Mouse (Mus musculus) midbrain, postnatal 0 days (tissue): ENCODE measurements around the gene Gm20388. TPM values are rescaled to one million over a fixed set of nuclear protein-coding genes. Genes with fewer than 3 reads are reported as not detected.

Source experiments
- ATAC-seq: fragments of 200-750 bp; cut with Nextera tagmentation; 2 replicates; pipeline ENCODE4 v1.8.0; 2017; ENCODE audit warnings: moderate number of reproducible peaks, mild to moderate bottlenecking, moderate TSS enrichment, moderate library complexity; ENCODE audit not compliant: low FRiP score
- DNase-seq: peaks from one replicate; pipeline ENCODE4 v3.0.0-alpha.2; 2015; ENCODE audit warnings: low spot score
- H3K27ac ChIP-seq: fragments of 300-500 bp; sonication (generic); 2 replicates; pipeline ENCODE4 v1.5.1; 2014; ENCODE audit warnings: low read depth, mild to moderate bottlenecking, low read length, mixed read lengths
- H3K27me3 ChIP-seq: fragments of 300-500 bp; sonication (generic); 2 replicates; pipeline ENCODE4 v1.6.1; 2014; ENCODE audit warnings: low read length, control low read depth, mixed read lengths; ENCODE audit not compliant: insufficient read depth
- H3K36me3 ChIP-seq: fragments of 300-500 bp; sonication (generic); 2 replicates; pipeline ENCODE4 v1.6.1; 2014; ENCODE audit warnings: low read length, control low read depth, mixed read lengths; ENCODE audit not compliant: insufficient read depth
- H3K4me1 ChIP-seq: fragments of 300-500 bp; sonication (generic); 2 replicates; pipeline ENCODE4 v1.6.1; 2014; ENCODE audit warnings: mild to moderate bottlenecking, control low read depth, antibody characterized with exemption, low read length, mixed read lengths; ENCODE audit not compliant: insufficient read depth
- H3K4me2 ChIP-seq: fragments of 300-500 bp; sonication (generic); 2 replicates; pipeline ENCODE4 v1.6.1; 2014; ENCODE audit warnings: low read depth, mild to moderate bottlenecking, low read length, mixed read lengths; ENCODE audit not compliant: poor library complexity, severe bottlenecking
- H3K4me3 ChIP-seq: fragments of 300-500 bp; sonication (generic); 2 replicates; pipeline ENCODE4 v1.5.1; 2014; ENCODE audit warnings: low read depth, mild to moderate bottlenecking, low read length, moderate library complexity
- H3K9ac ChIP-seq: fragments of 300-500 bp; sonication (generic); replicated peaks from 2 replicates; pipeline ENCODE4 v1.6.1; 2014; ENCODE audit warnings: mild to moderate bottlenecking, low read length, moderate library complexity, mixed read lengths; ENCODE audit not compliant: poor library complexity, severe bottlenecking
- H3K9me3 ChIP-seq: fragments of 300-500 bp; sonication (generic); 2 replicates; pipeline ENCODE4 v1.6.1; 2016; ENCODE audit warnings: low read length, control low read depth
- CTCF ChIP-seq: IDR thresholded peaks from 2 replicates; pipeline ENCODE4 v1.5.1; 2016; ENCODE audit warnings: antibody characterized with exemption, mild to moderate bottlenecking
- WGBS: fragments of 180-500 bp; shearing (Covaris S2); extraction: QIAGEN DNeasy Blood & Tissue Kit; methylation state at CpG from one replicate; pipeline ENCODE4 v1.1.7; 2014; 5-methylcytosine and 5-hydroxymethylcytosine counted together
- polyA plus RNA-seq: library from polyadenylated mRNA; unstranded; fragments of >200 nt; fragmentation: Nextera tagmentation; extraction: Ambion mirVana; gene quantifications from 2 replicates; pipeline ENCODE4 v1.2.1, GENCODE M21; 2015
- total RNA-seq: library from RNA; depleted of rRNA; stranded (reverse); fragments of >200 nt; gene quantifications from 2 replicates; pipeline ENCODE4 v1.2.3, GENCODE M21; 2014

The Gm20388 gene
- total and polyA plus RNA-seq, 2 experiments from 2014 or later, result 74.2 TPM; not detected in 1

GRCm38 (mm10) chr8:123497699-123498098 is 3587.1 kb downstream of the Gm20388 start:
- ATAC-seq, result no peak
- Histone ChIP-seq H3K27ac (no peak overlapping the region), H3K4me2 (no peak overlapping the region), H3K4me1 (no peaks in the 10 kb centered on the region), H3K9me3 (no peaks in the 10 kb centered on the region), H3K4me3 (no peak overlapping the region), H3K36me3 (peaks cover 83% of the 10 kb centered on the region), H3K9ac (no peak overlapping the region), H3K27me3 (no peaks in the 10 kb centered on the region)
- no peak for DNase-seq
- WGBS, result 93% methylated on average over 4 of the region's 4 CpGs
- TF ChIP-seq CTCF, result peak; percentile 34; the same call in 1 of the 2 replicates

DNA sequence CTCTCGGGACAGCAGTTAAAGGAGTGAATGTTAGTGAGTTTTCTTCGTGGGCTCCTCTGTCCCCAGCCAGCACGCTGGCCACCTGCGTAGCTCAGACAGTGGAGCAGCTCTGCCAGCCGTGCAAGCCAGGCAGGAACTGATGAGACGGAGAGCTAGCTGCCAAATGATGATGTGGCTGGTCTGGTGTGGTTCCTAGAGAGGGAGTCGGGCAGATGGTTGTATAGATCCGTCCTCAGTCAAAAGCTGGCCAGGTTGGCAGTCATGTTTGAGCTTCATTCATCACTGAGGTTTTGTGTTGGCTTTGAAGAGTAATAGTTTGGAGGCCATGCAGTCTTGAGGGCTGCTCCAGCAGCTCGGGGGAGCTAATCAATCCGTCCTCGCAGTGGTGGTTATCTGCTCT is 3588.3 kb downstream of the Gm20388 start:
- peaks cover 80% of the 10 kb centered on the region for H3K36me3 ChIP-seq
- WGBS, result 91% methylated on average over 11 of the region's 11 CpGs
- ATAC-seq, result no peak
- H3K4me3 ChIP-seq, result no peak overlapping the region
- no peak for TF ChIP-seq CTCF
- H3K27me3 ChIP-seq, result no peaks in the 10 kb centered on the region
- no peak overlapping the region for H3K27ac ChIP-seq
- no peaks in the 10 kb centered on the region for H3K9me3 ChIP-seq
- no peak for DNase-seq
- no peak overlapping the region for H3K9ac ChIP-seq
- H3K4me2 ChIP-seq, result no peak overlapping the region
- no peaks in the 10 kb centered on the region for H3K4me1 ChIP-seq

- WGBS, result 93% methylated on average over 11 of the region's 11 CpGs
- no peak for DNase-seq
- no peak overlapping the region for H3K4me2 ChIP-seq
- no peaks in the 10 kb centered on the region for H3K4me1 ChIP-seq
- H3K9ac ChIP-seq, result no peak overlapping the region
- no peaks in the 10 kb centered on the region for H3K27me3 ChIP-seq
- no peak for ATAC-seq
- H3K4me3 ChIP-seq, result no peak overlapping the region
- peaks cover 75% of the 10 kb centered on the region for H3K36me3 ChIP-seq
- H3K9me3 ChIP-seq, result no peaks in the 10 kb centered on the region
- no peak for TF ChIP-seq CTCF
- H3K27ac ChIP-seq, result no peak overlapping the region
Measured at GRCm38 (mm10) chr8:123499556-123499955, 3588.9 kb downstream of the Gm20388 start.

- Histone ChIP-seq H3K4me1 (no peaks in the 10 kb centered on the region), H3K9me3 (no peaks in the 10 kb centered on the region), H3K4me3 (no peak overlapping the region), H3K9ac (no peak overlapping the region), H3K27ac (no peak overlapping the region), H3K36me3 (peaks cover 72% of the 10 kb centered on the region), H3K27me3 (no peaks in the 10 kb centered on the region), H3K4me2 (no peak overlapping the region)
- DNase-seq (no peak), ATAC-seq (no peak)
- TF ChIP-seq CTCF, result no peak
- WGBS, result 93% methylated on average over 5 of the region's 5 CpGs
Measured at GRCm38 (mm10) chr8:123502192-123502591, 3591.6 kb downstream of the Gm20388 start.

DNA sequence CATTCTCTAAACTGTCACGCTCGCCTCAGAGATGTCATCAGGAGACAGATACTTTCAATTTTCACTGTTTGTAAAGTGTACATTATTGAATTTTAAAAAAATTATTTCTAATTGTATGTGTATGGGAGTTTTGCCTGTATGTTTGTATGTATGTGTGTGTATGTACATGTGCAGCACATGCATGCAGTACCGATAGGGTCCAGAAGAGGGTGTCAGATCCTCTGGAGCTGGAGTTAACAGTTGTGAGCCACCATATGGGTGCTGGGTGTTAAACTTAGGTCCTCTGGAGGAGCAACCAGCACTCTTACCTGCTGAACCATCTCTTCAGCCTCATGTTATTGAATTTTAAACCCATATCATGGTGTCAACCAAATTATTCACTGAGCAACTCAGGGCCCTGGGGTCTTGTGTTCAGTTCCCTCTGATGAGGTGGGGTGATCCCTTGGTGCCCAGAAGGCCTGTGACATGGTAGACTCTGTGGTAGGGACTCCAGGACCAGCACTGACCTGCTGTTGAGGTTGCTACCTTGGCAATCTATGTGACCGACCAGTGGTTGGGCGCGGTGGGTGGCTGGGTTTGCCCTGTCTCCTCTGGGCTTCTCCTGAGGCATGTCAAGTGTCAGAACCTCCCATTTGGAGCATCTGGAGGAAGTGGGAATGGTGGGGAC is 3593.3 kb downstream of the Gm20388 start:
- Histone ChIP-seq H3K4me2 (no peak overlapping the region), H3K27ac (0 out of 2 replicates have a peak overlapping the region, but pooled peaks have one; percentile 32), H3K27me3 (no peaks in the 10 kb centered on the region), H3K36me3 (peaks cover 79% of the 10 kb centered on the region), H3K4me1 (no peaks in the 10 kb centered on the region), H3K9me3 (no peaks in the 10 kb centered on the region), H3K9ac (no peak overlapping the region), H3K4me3 (no peak overlapping the region)
- WGBS, result over 99% methylated on average over 6 of the region's 6 CpGs
- TF ChIP-seq CTCF, result peak; percentile 65
- DNase-seq (no peak), ATAC-seq (no peak)

DNA sequence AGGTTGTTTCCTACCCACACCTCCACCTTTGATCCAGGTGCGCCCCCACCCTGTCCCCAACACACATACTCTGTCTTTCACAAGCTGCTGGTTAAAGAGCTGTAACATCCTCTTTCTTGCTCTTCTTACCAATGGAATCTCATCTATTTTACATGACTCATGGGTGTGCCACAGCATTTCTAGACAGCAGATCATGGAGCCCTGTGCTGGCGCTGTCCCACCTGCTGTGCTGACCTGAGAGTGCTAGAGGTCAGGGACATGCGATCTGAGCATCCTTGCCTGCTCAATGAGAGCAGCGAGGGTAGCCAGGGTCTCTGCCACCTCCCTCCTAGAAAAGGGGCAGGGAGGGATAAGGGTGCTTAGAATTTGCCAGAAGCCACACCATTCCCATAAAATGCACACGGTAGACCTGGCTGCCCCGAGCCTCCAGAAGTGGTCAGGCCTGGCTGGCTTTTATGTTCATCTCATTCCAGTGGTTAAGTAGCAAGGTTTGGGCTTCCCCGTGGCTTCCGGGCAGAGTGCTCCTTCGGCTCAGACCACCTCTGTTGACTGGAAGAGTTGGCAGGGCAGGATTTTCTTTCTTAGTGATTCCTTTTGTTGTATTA is 3594.1 kb downstream of the Gm20388 start:
- H3K9ac ChIP-seq, result no peak overlapping the region
- no peak for TF ChIP-seq CTCF
- no peak overlapping the region for H3K4me2 ChIP-seq
- no peaks in the 10 kb centered on the region for H3K9me3 ChIP-seq
- peaks cover 79% of the 10 kb centered on the region for H3K36me3 ChIP-seq
- ATAC-seq (no peak), DNase-seq (no peak)
- 86% methylated on average over 9 of the region's 9 CpGs for WGBS
- peak overlapping the region; percentile 0; the same call in 1 of the 2 replicates for H3K27ac ChIP-seq
- no peaks in the 10 kb centered on the region for H3K4me1 ChIP-seq
- H3K4me3 ChIP-seq, result no peak overlapping the region
- no peaks in the 10 kb centered on the region for H3K27me3 ChIP-seq
